Mouse (Mus musculus) right cerebral cortex, postnatal 25 days (tissue): Measurements from ENCODE around the gene Rfx7.
"Not testable (repeated sequence)": the region's sequence is repeated elsewhere in the genome, so short reads cannot be mapped to it uniquely, and the experiment has no call there.

ENCODE experiments used
- DNase-seq: peaks from one replicate; pipeline ENCODE4 v3.0.0; 2022

Gene Rfx7

GRCm38 (mm10) chr9:72558780-72559179 lies 26.7 kb downstream of the Rfx7 start:
- DNase-seq = no peak

DNA sequence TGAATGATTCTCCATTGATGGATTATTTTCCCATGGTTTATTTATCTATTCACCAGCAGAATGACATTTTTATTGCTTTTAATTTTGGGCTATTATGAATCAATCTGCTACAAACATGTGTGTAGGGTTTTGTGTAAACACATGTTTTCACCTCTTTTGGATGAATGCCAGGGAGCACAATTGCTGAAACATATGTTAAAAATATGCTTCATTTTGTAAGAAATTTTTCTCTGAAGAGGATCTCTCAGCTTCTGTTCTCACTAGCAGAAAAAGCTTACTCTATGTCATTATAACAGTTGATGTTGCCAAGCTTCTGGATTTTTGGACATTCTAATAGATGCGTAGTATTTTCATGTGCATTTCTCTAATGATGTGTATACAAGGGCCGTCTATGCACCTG lies 28.3 kb downstream of the Rfx7 start:
- no peak for DNase-seq

- DNase-seq = no peak
Measured at GRCm38 (mm10) chr9:72563277-72563676, 31.2 kb downstream of the Rfx7 start.

- no peak for DNase-seq
Measured at GRCm38 (mm10) chr9:72567116-72567515, 35.1 kb downstream of the Rfx7 start.

- no peak for DNase-seq
Measured at GRCm38 (mm10) chr9:72580216-72580615, 48.2 kb downstream of the Rfx7 start.

- no peak for DNase-seq
Measured at GRCm38 (mm10) chr9:72590861-72591260, 58.8 kb downstream of the Rfx7 start.

DNA sequence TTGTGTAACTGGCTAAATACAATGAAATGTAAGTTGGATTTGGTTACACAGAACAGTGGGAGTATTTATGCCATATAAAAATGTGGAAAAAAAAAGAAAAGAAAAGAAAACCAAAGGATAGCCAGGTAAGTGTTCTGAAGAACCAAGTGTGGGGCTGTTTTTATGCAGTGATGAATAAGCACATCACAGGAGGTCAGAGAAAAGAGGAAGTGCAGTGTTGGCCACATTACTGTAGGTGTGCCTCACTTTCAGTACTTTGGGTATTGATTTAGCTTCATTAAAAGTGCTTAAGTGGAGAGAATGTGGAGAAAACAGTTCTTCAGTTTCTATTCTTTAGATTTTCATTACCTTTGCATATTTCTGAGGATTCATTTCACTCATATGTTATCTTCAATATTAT lies 60.0 kb downstream of the Rfx7 start:
- DNase-seq = no peak

GRCm38 (mm10) chr9:72594656-72595055 lies 62.6 kb downstream of the Rfx7 start:
- not testable (repeated sequence) for DNase-seq

DNA sequence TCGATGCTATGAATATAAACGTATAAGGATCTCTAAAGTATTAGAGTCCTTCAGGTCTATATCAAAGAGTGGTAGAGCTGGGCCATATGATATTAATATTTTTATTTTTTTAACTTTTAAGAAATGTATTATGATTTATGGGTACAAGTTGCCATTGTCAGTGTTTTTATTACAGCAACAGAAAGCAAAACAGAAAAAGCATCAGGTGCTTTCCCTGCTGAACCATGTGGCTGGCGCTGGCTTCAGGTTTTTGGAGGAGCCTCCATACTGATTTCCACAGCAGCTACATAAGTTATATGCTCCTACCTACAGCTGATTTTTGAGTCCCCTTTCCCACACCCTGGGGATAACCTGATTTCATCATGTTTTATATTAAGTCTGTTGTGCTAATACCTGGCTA lies 68.1 kb downstream of the Rfx7 start:
- no peak for DNase-seq

DNA sequence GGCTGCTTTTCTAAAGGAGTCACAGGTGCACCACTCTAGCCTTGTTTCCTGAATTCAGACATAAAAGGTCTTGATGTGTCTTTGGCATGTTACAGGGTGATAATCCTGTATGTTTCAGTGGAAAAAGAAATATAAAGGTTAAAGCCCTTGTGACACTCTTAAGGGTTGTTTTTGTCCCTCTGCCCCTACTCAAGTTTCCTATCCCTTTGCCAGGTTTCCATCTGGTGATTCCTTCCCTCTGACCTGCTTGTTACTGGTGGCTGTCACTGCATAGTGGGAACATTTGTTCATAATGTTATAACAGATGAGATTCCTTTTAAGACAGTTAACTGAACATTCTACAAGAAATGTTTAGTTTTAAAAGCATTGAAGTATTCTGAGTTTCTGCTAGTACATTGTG lies 77.7 kb downstream of the Rfx7 start:
- DNase-seq = no peak

GRCm38 (mm10) chr9:72613884-72614283 lies 81.8 kb downstream of the Rfx7 start:
- DNase-seq = no peak

- no peak for DNase-seq
Measured at GRCm38 (mm10) chr9:72614786-72615480, 82.9 kb downstream of the Rfx7 start.

DNA sequence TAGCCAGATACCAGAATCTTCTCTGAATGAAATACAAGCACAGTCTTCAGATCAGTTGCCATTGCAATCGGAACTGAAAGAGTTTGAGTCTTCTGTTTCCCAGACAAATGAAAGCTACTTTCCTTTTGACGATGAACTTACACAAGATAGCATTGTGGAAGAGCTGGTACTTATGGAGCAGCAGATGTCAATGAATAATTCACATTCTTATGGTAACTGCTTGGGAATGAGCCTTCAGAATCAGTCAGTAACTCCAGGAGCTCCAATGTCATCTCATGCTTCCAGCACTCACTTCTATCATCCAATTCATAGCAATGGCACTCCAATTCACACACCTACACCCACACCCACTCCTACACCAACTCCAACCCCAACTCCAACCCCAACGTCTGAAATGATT lies 86.0 kb downstream of the Rfx7 start:
- DNase-seq = no peak

- no peak for DNase-seq
Measured at GRCm38 (mm10) chr9:72623605-72624004, 91.6 kb downstream of the Rfx7 start.

- no peak for DNase-seq
Measured at GRCm38 (mm10) chr9:72627598-72627997, 95.6 kb downstream of the Rfx7 start.

- no peak for DNase-seq
Measured at GRCm38 (mm10) chr9:72628591-72628990, 96.6 kb downstream of the Rfx7 start.

DNA sequence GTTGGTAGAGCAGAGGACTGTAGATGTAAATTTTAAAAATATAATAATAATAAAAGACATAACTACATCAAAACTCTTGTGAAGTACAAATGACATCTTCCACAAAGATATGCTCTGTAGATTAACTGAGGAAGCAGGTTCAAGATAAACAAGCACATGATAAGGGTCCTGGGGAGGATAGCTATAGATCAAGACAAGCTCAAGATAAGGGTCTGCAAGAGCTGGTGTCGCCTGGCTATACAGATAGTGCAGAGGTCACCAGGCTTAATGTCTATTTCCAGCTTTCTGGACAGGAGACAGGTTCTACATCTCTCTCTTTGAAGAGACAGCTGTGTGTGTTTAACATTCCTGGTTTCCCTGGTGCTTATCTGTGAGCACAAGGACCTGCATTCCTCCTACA lies 100.2 kb downstream of the Rfx7 start:
- DNase-seq = no peak

DNA sequence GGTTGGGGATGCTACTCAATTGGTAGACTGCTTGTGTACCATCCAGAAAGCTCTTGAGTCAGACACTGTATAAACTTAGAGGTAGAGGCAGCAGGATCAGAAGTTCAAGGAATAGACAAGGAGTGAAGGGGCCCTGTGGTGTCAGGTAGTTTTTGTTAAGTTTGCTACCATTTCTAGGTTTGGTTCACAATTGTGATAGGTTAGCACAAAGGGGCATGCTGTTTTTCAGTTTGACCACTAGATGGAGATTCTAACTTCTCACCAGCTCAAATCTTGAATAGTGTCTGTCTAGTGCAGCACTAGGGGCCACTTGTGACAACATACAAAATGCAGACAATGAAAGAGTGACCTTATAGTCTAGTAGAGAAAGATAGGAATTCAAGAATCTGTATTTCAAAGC lies 103.1 kb downstream of the Rfx7 start:
- no peak for DNase-seq

DNA sequence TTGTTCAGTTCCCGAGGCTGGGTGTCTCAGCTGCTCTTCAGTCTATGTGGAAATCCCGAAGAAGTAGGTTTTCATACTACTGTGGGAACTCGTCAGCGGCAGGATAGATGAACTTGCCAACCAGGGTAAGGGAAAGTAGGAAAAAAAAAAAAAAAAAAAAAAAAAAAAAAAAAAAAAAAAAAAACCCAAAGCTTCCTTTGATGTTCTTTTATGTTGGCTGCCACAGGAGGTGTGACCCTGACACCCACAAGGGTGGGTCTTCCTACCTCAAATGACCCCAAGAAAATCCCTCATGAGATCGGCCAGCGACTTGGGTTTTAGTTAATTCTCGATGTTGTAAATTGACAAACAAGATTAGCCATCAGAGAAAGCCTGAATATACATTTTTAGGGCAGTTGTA lies 104.5 kb downstream of the Rfx7 start:
- DNase-seq = no peak

- no peak for DNase-seq
Measured at GRCm38 (mm10) chr9:72637243-72637642, 105.2 kb downstream of the Rfx7 start.

DNA sequence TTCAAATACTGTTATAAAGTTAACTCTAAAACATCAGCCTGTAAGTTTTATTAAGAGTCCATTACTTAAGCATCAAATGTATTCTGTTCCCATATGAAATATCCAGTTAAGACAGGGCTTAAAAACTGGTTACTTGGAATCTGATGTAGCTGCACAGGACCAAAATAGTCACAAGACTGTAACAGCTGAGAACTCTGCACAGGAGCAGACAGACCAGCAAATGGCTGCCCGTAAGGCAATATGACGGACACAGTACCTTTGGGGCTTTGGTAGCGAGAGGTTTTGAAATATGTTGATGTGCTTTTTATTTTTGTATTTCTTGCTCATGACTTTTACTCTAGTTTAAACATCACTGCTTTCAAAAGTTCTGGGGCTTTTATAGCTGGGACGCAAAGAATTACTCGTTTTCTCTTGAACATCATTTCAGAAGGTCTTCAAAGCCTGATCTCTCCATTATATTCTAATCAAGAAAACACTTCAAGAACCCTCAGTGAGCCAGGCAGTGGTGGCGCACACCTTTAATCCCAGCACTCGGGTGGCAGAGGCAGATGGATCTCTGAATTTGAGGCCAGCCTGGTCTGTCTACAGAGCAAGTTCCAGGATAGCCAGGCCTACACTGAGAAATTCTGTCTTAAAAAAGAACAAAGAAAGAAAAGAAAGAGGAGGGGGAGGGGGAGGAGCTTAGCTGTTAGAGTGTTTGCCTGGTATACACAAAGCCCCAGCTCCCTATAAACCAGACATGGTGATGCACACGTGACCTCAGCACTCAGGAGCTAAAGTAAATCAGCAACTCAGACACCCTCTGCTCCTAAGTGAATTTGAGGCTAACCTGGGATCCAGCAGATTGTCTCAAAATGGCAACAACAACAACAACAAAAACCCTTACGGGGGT lies 107.2 kb downstream of the Rfx7 start:
- DNase-seq = no peak

DNA sequence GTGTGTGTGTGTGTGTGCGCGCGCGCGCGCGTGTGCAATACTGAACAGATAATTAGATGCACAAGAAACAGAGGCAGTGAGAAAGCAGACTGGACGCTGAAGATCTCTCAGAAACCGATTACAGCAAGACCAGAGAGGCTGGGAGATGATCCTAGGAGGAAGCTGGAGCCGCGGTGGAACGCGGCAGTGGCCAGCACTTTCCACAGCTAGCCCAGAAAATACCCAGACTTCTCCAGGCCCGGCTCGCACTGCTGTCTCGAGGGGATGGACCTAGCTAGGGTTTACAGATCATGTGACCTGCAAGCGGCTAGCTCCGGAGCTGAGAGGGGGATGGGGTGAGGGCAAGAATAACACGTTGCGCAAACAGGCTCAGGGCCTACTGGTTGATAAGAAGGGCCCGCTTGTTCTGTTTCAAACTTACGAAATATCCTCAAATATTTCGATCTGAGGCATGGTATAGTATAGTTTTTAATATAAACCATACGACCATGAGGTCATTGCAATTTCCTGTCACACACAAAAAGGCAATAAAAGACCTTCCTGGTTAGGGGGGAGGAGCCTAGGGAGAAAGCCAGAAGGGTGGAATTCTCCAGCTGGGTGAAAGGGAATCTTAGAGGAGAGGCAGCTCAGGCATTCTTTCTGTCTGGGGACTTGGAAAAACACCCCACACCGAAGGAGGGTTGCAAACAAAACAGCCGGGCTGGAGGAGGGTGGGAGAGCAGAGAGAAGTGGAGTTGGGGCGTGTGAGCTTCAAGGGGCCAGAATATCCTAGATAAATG lies 108.0 kb downstream of the Rfx7 start:
- DNase-seq = peak; percentile 58

DNA sequence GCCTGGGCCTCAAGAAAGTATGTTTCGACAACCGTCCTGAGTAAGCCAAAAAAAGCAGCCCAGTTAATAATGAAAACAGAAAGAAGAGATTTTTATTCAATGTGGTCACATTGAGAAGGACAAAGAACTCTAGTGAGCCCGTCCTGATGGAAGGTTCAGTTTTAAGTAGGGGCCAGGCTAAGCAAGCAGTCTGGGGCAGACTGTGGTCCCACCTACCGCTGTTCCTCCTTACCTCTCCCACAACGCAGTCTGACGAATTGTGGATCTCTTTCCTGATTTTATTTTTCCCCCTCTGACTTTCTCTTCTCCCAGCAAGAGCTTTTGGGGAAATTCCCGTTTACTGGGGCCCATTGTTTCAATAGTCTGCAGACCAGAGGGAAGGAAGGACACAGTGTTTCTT lies 108.6 kb downstream of the Rfx7 start:
- no peak for DNase-seq
